Mouse (Mus musculus) ovary, postnatal 36 days (tissue): ENCODE measurements around the gene Slx4.
"Not testable (repeated sequence)": the region's sequence is repeated elsewhere in the genome, so short reads cannot be mapped to it uniquely, and the experiment has no call there.

Experiments used
- DNase-seq: peaks from one replicate; pipeline ENCODE4 v3.0.0; 2022; ENCODE audit warnings: low spot score, mixed read lengths

Gene Slx4

GRCm38 (mm10) chr16:4003489-4004398 lies at the start of gene Slx4:
Slx4 (minus strand) TSS chr16:4003770.
- peak; percentile 95 for DNase-seq

- no peak for DNase-seq
Measured at GRCm38 (mm10) chr16:4052601-4053000, 49.0 kb upstream of the Slx4 start.

GRCm38 (mm10) chr16:4045524-4045923 lies 42.0 kb upstream of the Slx4 start:
- DNase-seq: no peak

GRCm38 (mm10) chr16:4044093-4044492 lies 40.5 kb upstream of the Slx4 start:
- DNase-seq: no peak

GRCm38 (mm10) chr16:4041646-4042045 lies 38.1 kb upstream of the Slx4 start:
- no peak for DNase-seq

- DNase-seq: no peak
Measured at GRCm38 (mm10) chr16:4040206-4040605, 36.6 kb upstream of the Slx4 start.

- no peak for DNase-seq
Measured at GRCm38 (mm10) chr16:4037690-4038089, 34.1 kb upstream of the Slx4 start.

GRCm38 (mm10) chr16:4036807-4037206 lies 33.2 kb upstream of the Slx4 start, which contains the start of gene Dnase1:
Dnase1 (plus strand) TSS chr16:4036942.
- DNase-seq: no peak

GRCm38 (mm10) chr16:4035575-4035974 lies 32.0 kb upstream of the Slx4 start:
- DNase-seq: no peak

- DNase-seq: no peak
Measured at GRCm38 (mm10) chr16:4034476-4034875, 30.9 kb upstream of the Slx4 start.

GRCm38 (mm10) chr16:4033971-4034370 lies 30.4 kb upstream of the Slx4 start:
- DNase-seq: no peak

- DNase-seq: no peak
Measured at GRCm38 (mm10) chr16:4032341-4032748, 28.8 kb upstream of the Slx4 start.

GRCm38 (mm10) chr16:4031441-4032274 lies 28.1 kb upstream of the Slx4 start:
- no peak for DNase-seq

- no peak for DNase-seq
Measured at GRCm38 (mm10) chr16:4030501-4030900, 26.9 kb upstream of the Slx4 start.

GRCm38 (mm10) chr16:4029371-4029841 lies 25.8 kb upstream of the Slx4 start:
- DNase-seq: no peak

GRCm38 (mm10) chr16:4027211-4027610 lies 23.6 kb upstream of the Slx4 start:
- DNase-seq: no peak

- no peak for DNase-seq
Measured at GRCm38 (mm10) chr16:4026672-4027071, 23.1 kb upstream of the Slx4 start.

- no peak for DNase-seq
Measured at GRCm38 (mm10) chr16:4022719-4023118, 19.1 kb upstream of the Slx4 start.

GRCm38 (mm10) chr16:4021241-4021640 lies 17.7 kb upstream of the Slx4 start:
- DNase-seq: no peak

GRCm38 (mm10) chr16:4017466-4017865 lies 13.9 kb upstream of the Slx4 start:
- not testable (repeated sequence) for DNase-seq

- not testable (repeated sequence) for DNase-seq
Measured at GRCm38 (mm10) chr16:4016786-4017185, 13.2 kb upstream of the Slx4 start.

- DNase-seq: no peak
Measured at GRCm38 (mm10) chr16:4014040-4014668, 10.6 kb upstream of the Slx4 start.
